Mouse (Mus musculus) megakaryocyte, embryonic 14.5 days (primary cell): Measurements from ENCODE around the gene Abca4. TPM values are rescaled to one million over a fixed set of nuclear protein-coding genes. Genes with fewer than 3 reads are reported as not detected.

ENCODE experiments used
- H3K27me3 ChIP-seq: replicated peaks from 2 replicates; pipeline ENCODE3; 2012; ENCODE audit warnings: inconsistent platforms
- H3K36me3 ChIP-seq: replicated peaks from 2 replicates; pipeline ENCODE3; 2012; ENCODE audit warnings: low read length, inconsistent platforms, mixed read lengths
- H3K4me1 ChIP-seq: 2 replicates; pipeline ENCODE4 v1.6.1; 2012; ENCODE audit warnings: inconsistent platforms
- H3K4me3 ChIP-seq: replicated peaks from 2 replicates; pipeline ENCODE3; 2012; ENCODE audit warnings: moderate library complexity, mild to moderate bottlenecking, inconsistent platforms
- H3K9me3 ChIP-seq: 2 replicates; pipeline ENCODE4 v1.6.1; 2012; ENCODE audit warnings: inconsistent platforms
- FLI1 ChIP-seq: IDR thresholded peaks from 2 replicates; pipeline ENCODE4 v1.6.1; 2012; ENCODE audit warnings: low read length, inconsistent platforms, mixed read lengths
- GATA1 ChIP-seq: IDR thresholded peaks from 3 replicates; pipeline ENCODE4 v1.6.1; 2012; ENCODE audit warnings: mixed read lengths, low read length, inconsistent platforms, borderline replicate concordance
- polyA plus RNA-seq: library from polyadenylated mRNA; stranded (reverse); fragments of >175 nt; gene quantifications from 2 replicates; pipeline ENCODE4 v1.2.3, GENCODE M21; 2012; ENCODE audit warnings: low replicate concordance; ENCODE audit not compliant: insufficient read depth

Abca4 gene
- polyA plus RNA-seq, 1 experiment, result 35.1 TPM

DNA sequence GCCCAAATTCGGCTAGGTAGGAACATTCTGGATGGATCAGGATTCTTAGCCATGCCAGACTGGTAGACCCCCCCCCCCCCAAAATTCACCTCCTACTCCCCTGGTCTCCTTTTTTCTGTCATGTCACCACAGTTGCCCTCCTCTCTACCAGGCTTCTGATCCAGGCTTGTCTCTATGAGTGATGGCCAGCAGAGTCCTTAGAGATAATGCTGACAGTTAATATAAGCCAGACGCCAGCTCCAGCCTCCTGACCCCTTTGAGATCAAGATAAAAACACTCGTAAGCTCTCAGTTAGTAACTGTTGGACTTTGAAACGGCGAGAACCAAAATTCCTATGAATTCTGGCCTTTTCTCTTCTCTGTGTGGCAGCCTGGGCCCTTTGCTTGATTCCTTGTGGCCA, 89.0 kb downstream of the Abca4 start:
- Histone ChIP-seq H3K4me1 (peaks cover 24% of the 10 kb centered on the region), H3K4me3 (no peak overlapping the region), H3K27me3 (no peaks in the 10 kb centered on the region), H3K36me3 (peaks cover 98% of the 10 kb centered on the region), H3K9me3 (no peaks in the 10 kb centered on the region)
- TF ChIP-seq GATA1, result no peak
- TF ChIP-seq FLI1, result no peak

DNA sequence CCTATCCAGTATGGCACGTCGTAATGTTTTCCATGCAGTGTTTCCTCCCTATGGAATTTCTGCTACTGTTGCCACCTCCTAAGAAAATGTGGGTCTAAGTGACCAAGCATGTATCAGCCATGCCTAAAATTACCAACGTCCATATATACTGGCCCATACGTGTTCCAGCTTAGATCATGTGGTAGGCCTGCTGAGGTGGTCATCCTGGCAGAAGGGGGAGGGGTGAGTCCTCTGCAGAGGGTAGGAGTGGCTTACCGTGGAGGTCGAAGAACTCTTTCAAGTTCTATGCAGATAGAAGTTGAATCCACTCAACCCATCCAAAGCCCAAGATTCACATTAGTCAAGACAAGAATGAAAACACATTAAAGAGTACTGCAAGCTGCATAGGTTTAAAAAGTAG, 89.6 kb downstream of the Abca4 start:
- H3K9me3 ChIP-seq, result no peaks in the 10 kb centered on the region
- no peaks in the 10 kb centered on the region for H3K27me3 ChIP-seq
- peaks cover 22% of the 10 kb centered on the region for H3K4me1 ChIP-seq
- TF ChIP-seq GATA1 (no peak), FLI1 (no peak)
- H3K4me3 ChIP-seq, result no peak overlapping the region
- H3K36me3 ChIP-seq, result peaks cover 98% of the 10 kb centered on the region

GRCm38 (mm10) chr3:122140589-122141400, 96.6 kb downstream of the Abca4 start:
- Histone ChIP-seq H3K27me3 (no peaks in the 10 kb centered on the region), H3K4me1 (no peaks in the 10 kb centered on the region), H3K9me3 (no peaks in the 10 kb centered on the region), H3K4me3 (no peak overlapping the region), H3K36me3 (peaks cover 100% of the 10 kb centered on the region)
- TF ChIP-seq GATA1 (no peak), FLI1 (no peak)

- Histone ChIP-seq H3K4me1 (no peaks in the 10 kb centered on the region), H3K27me3 (no peaks in the 10 kb centered on the region), H3K36me3 (peaks cover 97% of the 10 kb centered on the region), H3K4me3 (no peak overlapping the region), H3K9me3 (no peaks in the 10 kb centered on the region)
- TF ChIP-seq GATA1 (no peak), FLI1 (no peak)
These were observed 98.1 kb downstream of the Abca4 start for GRCm38 (mm10) chr3:122142256-122142922.

- H3K4me1 ChIP-seq, result no peaks in the 10 kb centered on the region
- TF ChIP-seq FLI1 (no peak), GATA1 (no peak)
- H3K27me3 ChIP-seq, result no peaks in the 10 kb centered on the region
These were observed 99.2 kb downstream of the Abca4 start for GRCm38 (mm10) chr3:122143432-122143831.

DNA sequence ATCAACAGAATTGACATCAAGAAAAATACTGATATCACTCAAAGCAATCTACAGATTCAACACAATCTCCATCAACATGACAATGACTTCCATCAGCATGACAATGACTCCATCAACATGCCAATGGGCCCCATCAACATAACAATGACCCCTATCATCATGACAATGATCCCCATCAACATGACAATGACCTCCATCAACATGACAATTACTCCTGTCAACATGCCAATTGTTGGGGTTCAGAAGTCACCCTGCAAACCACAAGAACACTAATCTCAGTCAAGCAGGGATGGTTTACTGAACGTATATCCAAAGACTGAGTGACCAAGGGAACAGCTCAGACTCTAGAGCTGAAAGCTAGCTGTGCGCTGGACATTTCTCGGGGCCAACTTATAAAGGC, 101.2 kb downstream of the Abca4 start:
- no peak overlapping the region for H3K4me3 ChIP-seq
- peaks cover 94% of the 10 kb centered on the region for H3K36me3 ChIP-seq
- H3K27me3 ChIP-seq, result no peaks in the 10 kb centered on the region
- H3K9me3 ChIP-seq, result no peaks in the 10 kb centered on the region
- 0 out of 2 replicates have a peak, but pooled peaks cover 4% of the 10 kb centered on the region for H3K4me1 ChIP-seq
- TF ChIP-seq FLI1 (no peak), GATA1 (no peak)

More at GRCm38 (mm10) chr3:122143432-122143831, 99.2 kb downstream of the Abca4 start:
- peaks cover 97% of the 10 kb centered on the region for H3K36me3 ChIP-seq
- H3K9me3 ChIP-seq, result no peaks in the 10 kb centered on the region
- no peak overlapping the region for H3K4me3 ChIP-seq

- no peak for TF ChIP-seq GATA1
- no peak for TF ChIP-seq FLI1
- Histone ChIP-seq H3K36me3 (peaks cover 92% of the 10 kb centered on the region), H3K4me1 (0 out of 2 replicates have a peak, but pooled peaks cover 4% of the 10 kb centered on the region), H3K4me3 (no peak overlapping the region), H3K27me3 (no peaks in the 10 kb centered on the region), H3K9me3 (no peaks in the 10 kb centered on the region)
These were observed 106.6 kb downstream of the Abca4 start for GRCm38 (mm10) chr3:122150836-122151235.

GRCm38 (mm10) chr3:122152431-122152830, 108.2 kb downstream of the Abca4 start:
- Histone ChIP-seq H3K4me1 (peaks cover 7% of the 10 kb centered on the region; the same call in 1 of the 2 replicates), H3K27me3 (no peaks in the 10 kb centered on the region), H3K36me3 (peaks cover 95% of the 10 kb centered on the region), H3K9me3 (no peaks in the 10 kb centered on the region), H3K4me3 (no peak overlapping the region)
- TF ChIP-seq FLI1 (no peak), GATA1 (no peak)

GRCm38 (mm10) chr3:122154080-122154479, 109.8 kb downstream of the Abca4 start:
- peaks cover 7% of the 10 kb centered on the region for H3K4me1 ChIP-seq
- no peak for TF ChIP-seq GATA1
- TF ChIP-seq FLI1, result no peak
- H3K36me3 ChIP-seq, result peaks cover 95% of the 10 kb centered on the region
- H3K27me3 ChIP-seq, result no peaks in the 10 kb centered on the region
- H3K4me3 ChIP-seq, result no peak overlapping the region
- H3K9me3 ChIP-seq, result no peaks in the 10 kb centered on the region

GRCm38 (mm10) chr3:122159447-122159846, 115.2 kb downstream of the Abca4 start:
- Histone ChIP-seq H3K9me3 (no peaks in the 10 kb centered on the region), H3K4me3 (no peak overlapping the region), H3K4me1 (peaks cover 10% of the 10 kb centered on the region), H3K27me3 (no peaks in the 10 kb centered on the region), H3K36me3 (peaks cover 99% of the 10 kb centered on the region)
- no peak for TF ChIP-seq GATA1
- TF ChIP-seq FLI1, result no peak
